Mouse (Mus musculus) heart, adult 11 months (tissue): ENCODE data around the gene Mier2.

ENCODE experiments used
- DNase-seq: peaks from one replicate; pipeline ENCODE4 v3.0.0; 2022

Mier2 gene

GRCm38 (mm10) chr10:79554330-79555237 is at the start of gene Mier2:
Gene Mier2, minus strand, starts transcription at chr10:79555199.
- DNase-seq, result peak; percentile 99

GRCm38 (mm10) chr10:79597936-79598230 is 42.9 kb upstream of the Mier2 start:
- no peak for DNase-seq

GRCm38 (mm10) chr10:79597051-79597935 is 42.3 kb upstream of the Mier2 start:
- DNase-seq, result no peak

- no peak for DNase-seq
Observed at GRCm38 (mm10) chr10:79595590-79595929, 40.6 kb upstream of the Mier2 start.

GRCm38 (mm10) chr10:79594872-79595589 is 40.0 kb upstream of the Mier2 start:
- DNase-seq, result no peak

- no peak for DNase-seq
Observed at GRCm38 (mm10) chr10:79594111-79594510, 39.1 kb upstream of the Mier2 start.

- DNase-seq, result no peak
Observed at GRCm38 (mm10) chr10:79590702-79591101, 35.7 kb upstream of the Mier2 start.

GRCm38 (mm10) chr10:79587752-79588126 is 32.7 kb upstream of the Mier2 start:
- DNase-seq, result no peak

GRCm38 (mm10) chr10:79587061-79587751 is 32.2 kb upstream of the Mier2 start, which contains the start of gene Theg:
Gene Theg, minus strand, starts transcription at chr10:79587331.
- DNase-seq, result peak; percentile 87

- DNase-seq, result peak; percentile 66
Observed at GRCm38 (mm10) chr10:79586243-79586642, 31.2 kb upstream of the Mier2 start.

GRCm38 (mm10) chr10:79585723-79586122 is 30.7 kb upstream of the Mier2 start:
- DNase-seq, result peak; percentile 81

GRCm38 (mm10) chr10:79585136-79585535 is 30.1 kb upstream of the Mier2 start:
- DNase-seq, result peak; percentile 88

- peak; percentile 84 for DNase-seq
Observed at GRCm38 (mm10) chr10:79584426-79584825, 29.4 kb upstream of the Mier2 start.

GRCm38 (mm10) chr10:79584021-79584420 is 29.0 kb upstream of the Mier2 start:
- no peak for DNase-seq

GRCm38 (mm10) chr10:79581501-79581900 is 26.5 kb upstream of the Mier2 start:
- peak; percentile 82 for DNase-seq

- peak; percentile 50 for DNase-seq
Observed at GRCm38 (mm10) chr10:79580811-79581210, 25.8 kb upstream of the Mier2 start.

- peak; percentile 72 for DNase-seq
Observed at GRCm38 (mm10) chr10:79580356-79580755, 25.4 kb upstream of the Mier2 start.

GRCm38 (mm10) chr10:79579781-79580180 is 24.8 kb upstream of the Mier2 start:
- DNase-seq, result peak; percentile 74

GRCm38 (mm10) chr10:79578891-79579290 is 23.9 kb upstream of the Mier2 start:
- peak; percentile 73 for DNase-seq

GRCm38 (mm10) chr10:79578276-79578675 is 23.3 kb upstream of the Mier2 start:
- peak; percentile 68 for DNase-seq

- peak; percentile 80 for DNase-seq
Observed at GRCm38 (mm10) chr10:79577376-79577775, 22.4 kb upstream of the Mier2 start.

- DNase-seq, result peak; percentile 58
Observed at GRCm38 (mm10) chr10:79575754-79576153, 20.8 kb upstream of the Mier2 start.
